ENCODE assay signal across 34 mouse cellular contexts in genomic region chr13:88833732-88834131, GRCm38 (mm10). TPM values are rescaled to one million over a fixed set of nuclear protein-coding genes. Genes with fewer than 3 reads are reported as not detected.
"Had no signal": no experiment of that assay in that cellular context is flagged by ENCODE, and none has a peak within 500 bp of the region (broad histone marks: within the 10 kb centered on the region; RNA-seq: fewer than 3 reads in every experiment).

No protein-coding gene starts in this region.

- DNase-seq: left cerebral cortex, postnatal 4 days; liver; liver, embryonic 13.5 days; liver, postnatal 0 days; lung, adult 18-20 months; lung, adult 2 months; lung, embryonic 14.5 days; lung, postnatal 10 days; lung, postnatal 14 days; lung, postnatal 36 days; lung, postnatal 4 days; midbrain, embryonic 14.5 days had no signal

- H3K9me3 ChIP-seq: limb, embryonic 10.5 days; limb, embryonic 12.5 days; limb, embryonic 13.5 days; limb, embryonic 15.5 days; liver, embryonic 12.5 days; liver, embryonic 13.5 days; liver, embryonic 15.5 days; lung, embryonic 15.5 days; megakaryocyte, embryonic 14.5 days; midbrain, embryonic 12.5 days; midbrain, embryonic 13.5 days; midbrain, embryonic 15.5 days; neural tube, embryonic 12.5 days; neural tube, embryonic 13.5 days had no signal

- H3K36me3 ChIP-seq: limb, embryonic 10.5 days; limb, embryonic 12.5 days; limb, embryonic 13.5 days; limb, embryonic 15.5 days; liver, embryonic 12.5 days; liver, embryonic 13.5 days; liver, embryonic 15.5 days; lung, embryonic 15.5 days; midbrain, embryonic 12.5 days; midbrain, embryonic 13.5 days; midbrain, embryonic 15.5 days; neural tube, embryonic 12.5 days; neural tube, embryonic 13.5 days had no signal

- H3K4me3 ChIP-seq: limb, embryonic 10.5 days; limb, embryonic 12.5 days; limb, embryonic 13.5 days; limb, embryonic 15.5 days; liver, embryonic 12.5 days; liver, embryonic 13.5 days; liver, embryonic 15.5 days; lung, embryonic 15.5 days; megakaryocyte, embryonic 14.5 days; midbrain, embryonic 12.5 days; midbrain, embryonic 13.5 days; midbrain, embryonic 15.5 days; myocyte; neural tube, embryonic 12.5 days; neural tube, embryonic 13.5 days had no signal

- H3K27ac ChIP-seq: limb, embryonic 10.5 days; limb, embryonic 12.5 days; limb, embryonic 13.5 days; limb, embryonic 15.5 days; liver, embryonic 12.5 days; liver, embryonic 13.5 days; liver, embryonic 14.5 days; liver, embryonic 15.5 days; lung, embryonic 15.5 days; macrophage; midbrain, embryonic 12.5 days; midbrain, embryonic 13.5 days; midbrain, embryonic 15.5 days; neural tube, embryonic 12.5 days; neural tube, embryonic 13.5 days had no signal

- H3K9ac ChIP-seq: limb, embryonic 12.5 days; limb, embryonic 13.5 days; limb, embryonic 15.5 days; liver, embryonic 12.5 days; liver, embryonic 13.5 days; liver, embryonic 14.5 days; liver, embryonic 15.5 days; liver, postnatal 0 days; lung, embryonic 14.5 days; lung, embryonic 15.5 days; midbrain, embryonic 12.5 days; midbrain, embryonic 13.5 days; midbrain, embryonic 15.5 days; neural tube, embryonic 12.5 days; neural tube, embryonic 13.5 days had no signal

- ATAC-seq: liver, embryonic 12.5 days; liver, postnatal 0 days; lung, postnatal 0 days; midbrain, embryonic 13.5 days; midbrain, embryonic 15.5 days; midbrain, embryonic 16.5 days had no signal

- H3K27me3 ChIP-seq: limb, embryonic 12.5 days; limb, embryonic 13.5 days; limb, embryonic 15.5 days; liver, embryonic 12.5 days; liver, embryonic 13.5 days; liver, embryonic 15.5 days; lung, embryonic 15.5 days; megakaryocyte, embryonic 14.5 days; midbrain, embryonic 12.5 days; midbrain, embryonic 13.5 days; midbrain, embryonic 15.5 days; neural tube, embryonic 12.5 days; neural tube, embryonic 13.5 days had no signal

- H3K4me2 ChIP-seq: limb, embryonic 12.5 days; limb, embryonic 13.5 days; limb, embryonic 15.5 days; liver, embryonic 11.5 days; liver, embryonic 12.5 days; liver, embryonic 13.5 days; liver, embryonic 15.5 days; lung, embryonic 14.5 days; lung, embryonic 15.5 days; midbrain, embryonic 12.5 days; midbrain, embryonic 13.5 days; midbrain, embryonic 15.5 days; neural tube, embryonic 12.5 days; neural tube, embryonic 13.5 days had no signal

- H3K4me1 ChIP-seq: limb, embryonic 10.5 days; limb, embryonic 12.5 days; limb, embryonic 13.5 days; limb, embryonic 15.5 days; liver, embryonic 12.5 days; liver, embryonic 13.5 days; liver, embryonic 15.5 days; lung, embryonic 15.5 days; midbrain, embryonic 12.5 days; midbrain, embryonic 13.5 days; midbrain, embryonic 15.5 days; neural tube, embryonic 12.5 days; neural tube, embryonic 13.5 days had no signal

RNA-seq across cellular contexts. Expression of gene Edil3, which starts 12.5 kb away (rescaled TPM):
- total RNA-seq: megakaryocyte progenitor cell, adult 5-6 weeks; megakaryocyte-erythroid progenitor cell, adult 5-6 weeks had no signal
- polyA plus RNA-seq: liver, adult 2 months had no signal
